Mouse (Mus musculus) embryonic facial prominence, embryonic 14.5 days (tissue): ENCODE results near the gene Prpf40b. TPM values are rescaled to one million over a fixed set of nuclear protein-coding genes. Genes with fewer than 3 reads are reported as not detected.
"Not testable (repeated sequence)": the region's sequence is repeated elsewhere in the genome, so short reads cannot be mapped to it uniquely, and the experiment has no call there.

ENCODE experiments used
- ATAC-seq: fragments of 200-750 bp; cut with Nextera tagmentation; 2 replicates; pipeline ENCODE4 v1.8.0; 2017; ENCODE audit warnings: low read depth, moderate number of reproducible peaks, moderate TSS enrichment
- DNase-seq: peaks from one replicate; pipeline ENCODE4 v3.0.0-alpha.2; 2015; ENCODE audit warnings: low spot score
- H3K27ac ChIP-seq: fragments of 300-500 bp; sonication (generic); replicated peaks from 2 replicates; pipeline ENCODE4 v1.5.1; 2014; ENCODE audit warnings: low read depth, mild to moderate bottlenecking, low read length, moderate library complexity
- H3K27me3 ChIP-seq: fragments of 300-500 bp; sonication (generic); replicated peaks from 2 replicates; pipeline ENCODE4 v1.6.1; 2014; ENCODE audit warnings: low read length; ENCODE audit not compliant: control insufficient read depth, insufficient read depth
- H3K36me3 ChIP-seq: fragments of 300-500 bp; sonication (generic); 2 replicates; pipeline ENCODE4 v1.6.1; 2014; ENCODE audit warnings: low read length, mixed read lengths; ENCODE audit not compliant: control insufficient read depth, insufficient read depth
- H3K4me1 ChIP-seq: fragments of 300-500 bp; sonication (generic); 2 replicates; pipeline ENCODE4 v1.6.1; 2014; ENCODE audit warnings: antibody characterized with exemption, low read length; ENCODE audit not compliant: control insufficient read depth, insufficient read depth
- H3K4me2 ChIP-seq: fragments of 300-500 bp; sonication (generic); 2 replicates; pipeline ENCODE4 v1.6.1; 2014; ENCODE audit warnings: low read depth, mild to moderate bottlenecking, low read length, moderate library complexity, mixed read lengths
- H3K4me3 ChIP-seq: fragments of 300-500 bp; sonication (generic); 2 replicates; pipeline ENCODE4 v1.5.1; 2014; ENCODE audit warnings: low read depth, mild to moderate bottlenecking, low read length
- H3K9ac ChIP-seq: fragments of 300-500 bp; sonication (generic); 2 replicates; pipeline ENCODE4 v1.6.1; 2014; ENCODE audit warnings: low read depth, mild to moderate bottlenecking, low read length, moderate library complexity, mixed read lengths
- H3K9me3 ChIP-seq: fragments of 300-500 bp; sonication (generic); 2 replicates; pipeline ENCODE4 v1.6.1; 2016; ENCODE audit warnings: low read length; ENCODE audit not compliant: control insufficient read depth
- WGBS: fragments of 180-500 bp; shearing (Covaris S2); extraction: QIAGEN DNeasy Blood & Tissue Kit; methylation state at CpG from one replicate; pipeline ENCODE4 v1.1.7; 2014; 5-methylcytosine and 5-hydroxymethylcytosine counted together
- polyA plus RNA-seq: library from polyadenylated mRNA; unstranded; fragments of >200 nt; fragmentation: Nextera tagmentation; extraction: Ambion mirVana; gene quantifications from 2 replicates; pipeline ENCODE4 v1.2.1, GENCODE M21; 2014

Gene Prpf40b
- 40.1 and 42.2 TPM in 2 replicates for polyA plus RNA-seq

DNA sequence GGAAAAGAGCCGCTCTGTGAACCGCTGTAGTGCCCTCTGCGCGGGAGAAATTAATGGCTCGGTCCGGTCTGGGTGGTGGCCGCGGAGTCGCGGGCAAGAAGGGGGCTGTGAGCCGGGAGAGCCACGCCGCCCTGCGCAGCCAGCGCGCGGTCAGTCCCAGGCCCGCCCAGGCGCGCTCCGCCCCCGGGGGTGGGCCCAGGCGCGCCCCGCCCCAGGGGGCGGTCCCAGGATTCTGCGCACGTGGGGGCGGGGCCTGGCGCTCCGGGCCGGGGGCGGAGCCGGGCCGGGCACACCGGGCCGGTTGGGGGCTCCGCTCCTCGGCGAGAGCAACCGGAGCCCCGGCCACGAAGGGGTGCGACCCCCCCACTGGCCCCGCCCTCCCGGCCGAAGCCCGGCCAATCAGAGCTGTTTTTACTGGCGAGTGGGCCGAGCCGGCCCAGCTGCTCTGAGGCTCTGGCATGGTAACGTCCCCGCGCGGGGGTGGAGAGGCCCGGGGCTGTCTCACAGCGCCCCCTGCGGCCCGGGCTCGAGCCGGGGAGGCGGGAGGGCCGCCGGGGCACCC is at the start of gene Prpf40b:
Gene Prpf40b, plus strand, starts transcription at position 275 of the 562 bp plus-strand sequence.
- ATAC-seq, result peak; percentile 96
- Histone ChIP-seq H3K9ac (peak within 1 kb of the TSS; percentile 72), H3K4me3 (peak within 1 kb of the TSS; percentile 59), H3K9me3 (no peaks in the 10 kb centered on the region), H3K36me3 (no peaks in the 10 kb centered on the region), H3K27ac (peak within 1 kb of the TSS; percentile 82), H3K4me2 (peak within 1 kb of the TSS; percentile 55), H3K4me1 (peaks cover 11% of the 10 kb centered on the region; the same call in 1 of the 2 replicates), H3K27me3 (no peaks in the 10 kb centered on the region)
- peak; percentile 94 for DNase-seq
- WGBS, result under 1% methylated on average over 23 of the region's 64 CpGs

DNA sequence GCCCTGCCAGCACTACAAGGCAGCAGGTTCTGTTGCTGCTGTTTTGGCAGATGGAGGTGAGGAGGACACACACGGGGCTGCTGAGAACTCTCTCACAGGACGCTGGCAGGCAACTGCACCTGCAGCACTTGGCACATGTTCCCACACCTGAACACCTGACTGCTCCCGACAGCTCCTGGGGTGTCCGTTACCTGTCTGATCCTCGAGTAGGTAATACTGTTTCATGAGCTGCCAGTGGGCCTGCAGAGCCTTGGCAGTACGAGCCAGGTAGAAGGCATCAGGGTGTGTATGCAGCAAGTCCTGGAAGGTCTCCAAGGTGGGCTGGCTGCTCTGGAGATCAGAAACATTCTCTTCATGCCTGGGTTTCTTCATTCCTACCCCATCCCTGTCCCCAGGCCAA is 48.2 kb upstream of the Prpf40b start:
- WGBS, result 79% methylated on average over 6 of the region's 6 CpGs
- not testable (repeated sequence) for DNase-seq, H3K9ac ChIP-seq, H3K4me3 ChIP-seq, ATAC-seq, H3K27ac ChIP-seq, H3K4me2 ChIP-seq, H3K9me3 ChIP-seq, H3K27me3 ChIP-seq, H3K4me1 ChIP-seq
- H3K36me3 ChIP-seq, result peaks cover 78% of the 10 kb centered on the region

DNA sequence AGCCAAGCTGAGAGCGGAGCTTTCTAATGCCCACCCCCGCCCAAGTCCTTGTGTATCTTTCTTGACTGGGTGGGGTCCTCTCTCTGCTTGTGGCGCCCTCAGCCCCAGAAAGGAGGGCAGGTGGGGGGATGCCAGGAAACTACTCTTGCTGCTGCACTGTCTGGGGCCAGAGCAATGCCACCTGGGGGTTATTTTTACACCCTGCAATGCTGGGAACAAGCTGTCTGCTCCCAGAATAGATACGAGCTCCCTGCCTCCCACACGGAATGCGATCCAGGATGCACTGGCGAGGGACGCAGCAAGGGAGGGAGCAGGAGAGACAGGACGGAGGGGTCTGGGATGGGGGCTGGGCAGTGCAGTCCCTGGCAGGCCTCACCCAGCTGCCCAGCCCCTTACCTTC is 45.9 kb upstream of the Prpf40b start:
- DNase-seq (peak; percentile 15), ATAC-seq (no peak)
- Histone ChIP-seq H3K4me1 (no peaks in the 10 kb centered on the region), H3K27ac (no peak overlapping the region), H3K4me2 (no peak overlapping the region), H3K9me3 (no peaks in the 10 kb centered on the region), H3K9ac (0 out of 2 replicates have a peak overlapping the region, but pooled peaks have one; percentile 14), H3K4me3 (no peak overlapping the region), H3K36me3 (peaks cover 57% of the 10 kb centered on the region), H3K27me3 (no peaks in the 10 kb centered on the region)
- WGBS, result 81% methylated on average over 9 of the region's 9 CpGs

DNA sequence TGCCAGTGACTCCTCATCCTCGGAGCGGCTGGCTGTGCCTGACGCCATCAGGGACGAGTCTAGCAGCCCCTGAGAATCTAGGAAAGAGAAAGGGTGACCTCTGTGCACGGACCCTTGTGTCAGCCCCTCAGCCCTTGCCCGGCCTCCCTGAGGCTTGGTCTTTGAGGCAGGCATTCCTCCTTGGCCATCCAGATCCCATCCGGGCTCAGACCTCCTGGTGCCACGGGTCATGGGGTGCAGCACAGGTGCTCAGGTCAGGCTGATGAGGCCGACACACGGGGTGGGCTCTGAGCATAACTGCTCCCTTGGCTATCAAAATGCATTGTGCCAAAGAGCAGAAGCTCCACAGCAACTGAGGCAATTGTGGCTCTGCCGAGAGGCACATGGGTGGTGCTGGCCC is 44.9 kb upstream of the Prpf40b start:
- no peak for ATAC-seq
- Histone ChIP-seq H3K36me3 (peaks cover 48% of the 10 kb centered on the region), H3K4me3 (no peak overlapping the region), H3K4me2 (no peak overlapping the region), H3K9ac (no peak overlapping the region), H3K9me3 (no peaks in the 10 kb centered on the region), H3K27me3 (no peaks in the 10 kb centered on the region), H3K27ac (no peak overlapping the region), H3K4me1 (no peaks in the 10 kb centered on the region)
- WGBS, result 93% methylated on average over 7 of the region's 11 CpGs
- DNase-seq, result no peak

DNA sequence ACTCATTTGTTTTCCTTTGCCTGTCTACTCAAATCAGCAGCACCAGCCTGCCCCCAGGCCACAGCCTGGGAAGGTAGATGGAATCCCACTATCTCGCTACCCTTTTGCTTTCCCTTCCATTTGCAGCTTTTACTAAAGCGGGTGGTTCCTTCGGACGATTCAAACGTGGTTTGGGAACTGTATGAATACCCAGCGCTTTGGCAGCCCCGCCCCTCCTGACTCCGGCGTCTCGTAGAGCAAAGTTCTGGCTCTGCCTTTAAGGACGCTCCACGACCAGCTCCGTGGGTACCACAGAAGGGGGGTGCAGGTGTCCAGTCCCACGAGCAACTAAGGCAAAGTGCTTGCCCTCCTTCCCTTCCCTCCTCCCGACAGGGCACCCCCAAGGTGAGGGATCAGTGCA is 43.8 kb upstream of the Prpf40b start:
- not testable (repeated sequence) for H3K27me3 ChIP-seq, H3K4me1 ChIP-seq, H3K9me3 ChIP-seq, H3K27ac ChIP-seq
- under 1% methylated on average over 14 of the region's 15 CpGs for whole genome bisulfite sequencing
- H3K4me2 ChIP-seq, result peak overlapping the region; percentile 68
- DNase-seq (peak; percentile 8), ATAC-seq (peak; percentile 5; the same call in 1 of the 2 replicates)
- peak overlapping the region; percentile 71 for H3K9ac ChIP-seq
- H3K4me3 ChIP-seq, result peak overlapping the region; percentile 50
- peaks cover 38% of the 10 kb centered on the region for H3K36me3 ChIP-seq

DNA sequence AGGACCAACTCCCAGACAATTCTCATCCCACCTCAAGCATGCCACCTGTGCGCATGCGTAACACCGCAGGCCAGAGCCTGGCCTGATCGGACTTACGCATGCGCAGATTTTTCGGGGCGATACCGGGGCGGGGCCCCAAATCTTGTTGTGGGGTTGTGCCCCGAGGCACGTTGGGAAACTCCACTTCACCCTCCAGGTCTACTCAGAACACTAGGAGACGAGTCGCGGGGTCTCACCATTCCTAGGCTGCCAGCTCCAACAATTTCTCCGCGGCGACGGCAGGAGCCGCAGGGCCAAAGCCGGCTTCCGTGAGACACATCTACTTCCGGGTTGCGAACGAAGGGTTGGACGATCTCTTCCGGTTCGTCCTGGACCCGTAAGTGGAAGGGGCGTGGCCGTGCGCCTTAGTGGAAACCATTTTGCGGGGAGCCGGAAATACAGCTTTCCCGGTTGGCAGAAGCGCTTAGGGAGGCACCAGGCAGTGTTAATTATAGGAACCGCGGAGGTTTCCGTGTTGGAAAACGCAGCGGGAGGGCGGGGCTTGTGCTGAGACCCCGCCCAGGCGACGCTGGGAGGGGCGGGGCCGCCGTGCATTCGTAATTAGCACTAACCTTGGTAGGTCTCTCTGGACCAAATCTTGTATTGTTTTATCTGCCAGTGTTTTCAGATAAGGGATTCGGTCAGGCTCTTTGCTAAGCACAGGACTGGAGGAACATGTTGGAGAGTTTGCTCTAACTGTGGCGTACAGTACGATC is 43.1 kb upstream of the Prpf40b start, which contains the start of gene Mcrs1:
Gene Mcrs1, minus strand, starts transcription at position 336 of the 755 bp plus-strand sequence.
- peak; percentile 95 for ATAC-seq
- 0% methylated on average over 52 of the region's 52 CpGs for WGBS

DNA sequence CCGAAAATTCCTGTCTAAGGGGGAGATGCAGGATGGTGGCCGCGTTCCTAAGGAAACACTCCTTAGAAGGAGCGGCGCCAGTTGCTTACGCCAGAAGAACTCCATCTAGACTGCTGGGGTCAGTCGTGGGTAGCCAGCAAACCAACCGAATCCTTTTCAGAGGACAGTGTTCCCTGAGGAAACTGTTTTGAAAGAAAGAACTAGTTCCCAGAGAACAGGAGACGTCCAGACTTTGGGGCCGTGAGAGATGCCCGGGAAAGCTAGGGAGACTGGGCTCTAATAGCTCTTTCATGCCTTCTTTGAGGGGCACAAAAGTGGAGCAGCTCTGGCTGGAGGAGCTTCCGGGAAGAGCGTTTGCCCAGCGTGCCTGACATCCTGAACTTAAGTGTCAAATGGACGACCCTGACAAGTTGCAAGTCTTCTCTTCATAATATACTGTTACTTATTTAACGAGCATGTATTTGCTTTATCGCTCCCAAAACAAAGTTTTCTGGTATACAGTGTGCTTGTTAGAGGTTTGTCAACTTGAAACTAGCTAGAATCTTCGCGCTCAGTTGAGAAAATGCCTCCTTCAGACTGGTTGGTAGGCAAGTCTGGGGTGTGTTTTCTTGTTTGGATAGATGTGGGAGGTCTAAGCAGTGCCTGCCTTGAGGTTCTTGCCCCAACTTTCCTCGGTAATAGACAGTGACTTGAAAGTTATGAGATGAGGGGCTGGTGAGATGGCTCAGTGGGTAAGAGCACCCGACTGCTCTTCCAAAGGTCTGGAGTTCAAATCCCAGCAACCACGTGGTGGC is 42.3 kb upstream of the Prpf40b start:
- no peaks in the 10 kb centered on the region for H3K27me3 ChIP-seq
- peaks cover 23% of the 10 kb centered on the region for H3K36me3 ChIP-seq
- H3K27ac ChIP-seq, result peak overlapping the region; percentile 96
- H3K9ac ChIP-seq, result peak overlapping the region; percentile 71
- ATAC-seq (peak; percentile 66), DNase-seq (peak; percentile 88)
- H3K4me1 ChIP-seq, result no peaks in the 10 kb centered on the region
- H3K4me3 ChIP-seq, result peak overlapping the region; percentile 50
- H3K4me2 ChIP-seq, result peak overlapping the region; percentile 68
- WGBS, result 4% methylated on average over 22 of the region's 22 CpGs
- no peaks in the 10 kb centered on the region for H3K9me3 ChIP-seq

More for the DNA sequence above, 43.1 kb upstream of the Prpf40b start, which contains the start of gene Mcrs1:
- Histone ChIP-seq H3K27me3 (no peaks in the 10 kb centered on the region), H3K36me3 (peaks cover 31% of the 10 kb centered on the region), H3K9ac (peak within 1 kb of the TSS; percentile 71), H3K4me2 (peak within 1 kb of the TSS; percentile 68), H3K4me3 (peak within 1 kb of the TSS; percentile 50), H3K4me1 (no peaks in the 10 kb centered on the region), H3K9me3 (no peaks in the 10 kb centered on the region), H3K27ac (peak within 1 kb of the TSS; percentile 96)
- peak; percentile 100 for DNase-seq

DNA sequence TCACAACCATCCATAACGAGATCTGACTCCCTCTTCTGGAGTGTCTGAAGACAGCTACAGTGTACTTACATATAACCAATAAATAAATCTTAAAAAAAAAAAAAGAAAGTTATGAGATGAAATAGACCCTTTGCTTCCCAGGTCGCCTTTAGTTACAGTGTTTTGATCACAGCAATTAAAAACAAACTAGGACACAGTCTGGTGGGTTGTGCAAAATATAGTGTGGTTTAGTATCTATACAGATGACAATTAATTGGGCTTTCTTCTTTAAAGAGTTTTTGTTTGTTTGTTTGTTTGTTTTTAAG is 41.8 kb upstream of the Prpf40b start:
- not testable (repeated sequence) for H3K4me3 ChIP-seq
- 43% methylated on average over 2 of the region's 2 CpGs for WGBS

More for the DNA sequence above, 41.8 kb upstream of the Prpf40b start:
- Histone ChIP-seq H3K4me2 (peak overlapping the region; percentile 68), H3K27ac (peak overlapping the region; percentile 96), H3K36me3 (peaks cover 18% of the 10 kb centered on the region; the same call in 1 of the 2 replicates)
- H3K27me3 ChIP-seq, H3K9me3 ChIP-seq, H3K9ac ChIP-seq, ATAC-seq, H3K4me1 ChIP-seq, DNase-seq: not testable (repeated sequence)
